Mouse (Mus musculus): ENCODE data around the gene Mob3a.

- TF ChIP-seq CTCF (IDR thresholded peaks at IDR 0.05; ENCODE audit: borderline replicate concordance, insufficient read depth, low read length) (no peak), POLR2A (IDR thresholded peaks at IDR 0.05; ENCODE audit: low read depth, low read length) (no peak)
These were observed 39.4 kb upstream of the Mob3a start for GRCm38 (mm10) chr10:80741146-80741545.
